Mouse (Mus musculus): ENCODE results near the gene Tmed8. TPM values are rescaled to one million over a fixed set of nuclear protein-coding genes. Genes with fewer than 3 reads are reported as not detected.

Tmed8 gene
- polyA plus RNA-seq, 1 experiment = 9.6 TPM

DNA sequence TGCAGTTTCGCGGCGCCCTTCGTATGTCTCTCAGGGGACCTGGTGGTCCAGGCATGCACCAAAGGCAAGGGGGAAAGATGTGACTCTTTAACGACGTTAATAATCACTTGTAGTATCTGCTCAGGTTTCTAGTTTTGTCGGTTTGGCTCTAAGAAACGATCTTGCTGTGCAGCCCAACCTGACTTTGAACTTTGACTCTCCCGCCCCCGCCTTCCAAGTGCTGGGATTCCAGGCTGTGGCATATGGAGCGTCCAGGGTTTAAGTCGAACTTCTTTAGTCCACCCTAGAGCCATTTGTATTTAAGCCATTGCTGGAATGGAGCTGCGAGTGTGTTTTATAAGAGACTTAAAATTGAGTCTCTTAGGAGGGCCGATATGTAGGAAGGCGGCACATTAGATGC is 52.1 kb downstream of the Tmed8 start:
- WGBS = 16% methylated on average over 15 of the region's 15 CpGs
- H3K27ac ChIP-seq (ENCODE audit: control insufficient read depth, insufficient read depth, low read length) = no peak overlapping the region
- DNase-seq = no peak

DNA sequence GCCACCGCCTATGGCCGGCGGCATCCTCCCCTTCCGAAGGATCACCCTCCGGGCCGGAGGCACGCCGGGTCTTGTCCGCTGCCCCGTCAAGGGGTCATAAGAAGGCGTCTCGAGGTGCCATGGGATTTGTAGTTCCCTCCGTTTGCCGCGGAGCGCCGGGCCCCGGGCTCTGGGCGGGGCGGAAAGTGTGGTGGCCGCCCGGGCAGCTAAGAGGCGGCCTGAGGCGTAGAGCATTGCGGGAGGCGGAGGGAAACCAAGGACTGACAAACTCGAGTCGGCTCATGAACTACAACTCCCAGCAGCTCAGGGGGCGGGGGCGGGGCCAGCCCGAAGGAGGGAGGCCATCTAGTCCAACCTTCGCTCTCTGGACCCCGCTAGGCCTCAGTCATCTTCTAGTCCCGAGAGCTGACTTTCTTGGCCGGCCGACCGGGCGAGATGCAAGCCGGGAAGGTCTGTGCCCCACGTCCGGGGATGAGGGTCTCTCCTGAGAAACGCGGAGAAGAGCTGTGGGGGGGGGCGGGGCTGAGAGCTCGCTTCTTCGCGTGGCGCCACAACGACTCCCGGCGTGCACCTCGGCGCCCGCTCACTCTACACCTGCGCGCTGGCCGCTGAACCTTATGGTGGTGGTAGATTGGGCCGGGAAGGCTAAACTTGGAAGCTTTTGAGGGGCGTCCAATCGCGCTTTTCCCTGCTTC is 52.7 kb downstream of the Tmed8 start, which contains the start of gene Pomt2:
Gene Pomt2 (minus strand): TSS at position 574 of the 695 bp plus-strand sequence.
- H3K4me1 ChIP-seq (replicated peaks; ENCODE audit: control insufficient read depth, insufficient read depth, low read length) = peaks cover 3% of the 10 kb centered on the region; the same call in 1 of the 2 replicates
- peak; percentile 84 for DNase-seq
- no peaks in the 10 kb centered on the region for H3K27me3 ChIP-seq (ENCODE audit: control insufficient read depth, insufficient read depth, low read length)
- H3K4me3 ChIP-seq (ENCODE audit: control insufficient read depth, insufficient read depth, low read length) = peak within 1 kb of the TSS; percentile 74
- TF ChIP-seq POLR2A (IDR thresholded peaks at IDR 0.05; ENCODE audit: control insufficient read depth, extremely low read depth, insufficient read depth, low read length, poor library complexity) (no peak; the same call in 1 of the 2 replicates), CTCF (IDR thresholded peaks at IDR 0.05; ENCODE audit: borderline replicate concordance, control insufficient read depth, extremely low read depth, insufficient read depth, low read length, poor library complexity) (peak; percentile 23; the same call in 1 of the 2 replicates)
- no peaks in the 10 kb centered on the region for H3K36me3 ChIP-seq (ENCODE audit: control insufficient read depth, insufficient read depth, low read length)
- under 1% methylated on average over 61 of the region's 61 CpGs for WGBS
- no peak within 1 kb of the TSS for H3K27ac ChIP-seq (ENCODE audit: control insufficient read depth, insufficient read depth, low read length)

More for the DNA sequence above, 52.1 kb downstream of the Tmed8 start:
- no peaks in the 10 kb centered on the region for H3K27me3 ChIP-seq (ENCODE audit: control insufficient read depth, insufficient read depth, low read length)
- H3K4me3 ChIP-seq (ENCODE audit: control insufficient read depth, insufficient read depth, low read length) = peak overlapping the region; percentile 74
- H3K4me1 ChIP-seq (replicated peaks; ENCODE audit: control insufficient read depth, insufficient read depth, low read length) = peaks cover 3% of the 10 kb centered on the region; the same call in 1 of the 2 replicates
- TF ChIP-seq CTCF (IDR thresholded peaks at IDR 0.05; ENCODE audit: borderline replicate concordance, control insufficient read depth, extremely low read depth, insufficient read depth, low read length, poor library complexity) = no peak
- no peak for TF ChIP-seq POLR2A (IDR thresholded peaks at IDR 0.05; ENCODE audit: control insufficient read depth, extremely low read depth, insufficient read depth, low read length, poor library complexity)
- H3K36me3 ChIP-seq (ENCODE audit: control insufficient read depth, insufficient read depth, low read length) = no peaks in the 10 kb centered on the region

DNA sequence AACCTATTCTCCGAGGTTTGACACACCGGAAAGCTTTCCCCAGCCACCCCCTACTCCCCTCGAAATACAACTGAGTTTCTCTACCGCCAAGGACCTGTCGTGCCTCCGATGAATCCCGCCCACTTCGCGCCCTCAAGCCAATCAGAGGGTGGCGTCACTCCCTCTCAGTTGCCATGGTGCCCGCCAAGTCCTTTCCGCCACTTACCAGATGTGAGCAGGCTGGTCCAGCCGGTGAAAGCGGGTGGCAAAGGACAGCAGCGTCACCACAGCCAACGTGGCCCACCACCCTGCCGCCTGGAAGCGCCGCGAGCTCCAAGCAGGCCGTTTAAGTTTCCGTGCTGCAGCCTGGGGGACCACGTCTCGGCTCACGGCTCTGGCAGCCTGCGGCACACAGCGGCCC is 53.3 kb downstream of the Tmed8 start, which contains the start of gene Gstz1:
Gene Gstz1 (plus strand): TSS at position 200 of the 400 bp plus-strand sequence.
- peak; percentile 93 for DNase-seq
- H3K4me1 ChIP-seq (replicated peaks; ENCODE audit: control insufficient read depth, insufficient read depth, low read length) = peaks cover 3% of the 10 kb centered on the region; the same call in 1 of the 2 replicates
- no peaks in the 10 kb centered on the region for H3K36me3 ChIP-seq (ENCODE audit: control insufficient read depth, insufficient read depth, low read length)
- H3K27ac ChIP-seq (ENCODE audit: control insufficient read depth, insufficient read depth, low read length) = no peak within 1 kb of the TSS
- WGBS = 1% methylated on average over 27 of the region's 27 CpGs
- H3K4me3 ChIP-seq (ENCODE audit: control insufficient read depth, insufficient read depth, low read length) = peak within 1 kb of the TSS; percentile 74
- H3K27me3 ChIP-seq (ENCODE audit: control insufficient read depth, insufficient read depth, low read length) = no peaks in the 10 kb centered on the region
- TF ChIP-seq CTCF (IDR thresholded peaks at IDR 0.05; ENCODE audit: borderline replicate concordance, control insufficient read depth, extremely low read depth, insufficient read depth, low read length, poor library complexity) = no peak
- peak; percentile 43; the same call in 1 of the 2 replicates for TF ChIP-seq POLR2A (IDR thresholded peaks at IDR 0.05; ENCODE audit: control insufficient read depth, extremely low read depth, insufficient read depth, low read length, poor library complexity)

DNA sequence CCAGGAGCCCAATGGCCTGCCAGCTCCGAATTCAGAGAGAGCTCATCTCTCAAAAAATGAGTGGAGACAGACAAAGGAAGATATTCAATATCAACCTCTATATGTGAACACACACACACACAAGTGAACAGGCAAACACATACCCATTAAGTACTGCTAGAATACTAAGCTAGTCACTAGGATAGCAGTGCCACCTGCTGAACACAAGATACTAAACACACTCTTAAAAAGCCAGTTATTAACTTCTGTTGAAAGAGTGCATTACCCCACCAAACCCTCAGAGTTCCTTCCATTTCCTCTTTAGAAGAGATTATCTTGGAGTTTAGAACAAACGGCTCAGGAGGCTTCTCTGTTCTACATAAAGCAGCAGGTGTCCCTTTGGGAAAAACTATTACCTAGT is 58.1 kb downstream of the Tmed8 start:
- Histone ChIP-seq H3K27me3 (ENCODE audit: control insufficient read depth, insufficient read depth, low read length) (no peaks in the 10 kb centered on the region), H3K36me3 (ENCODE audit: control insufficient read depth, insufficient read depth, low read length) (no peaks in the 10 kb centered on the region), H3K4me1 (replicated peaks; ENCODE audit: control insufficient read depth, insufficient read depth, low read length) (no peaks in the 10 kb centered on the region), H3K27ac (ENCODE audit: control insufficient read depth, insufficient read depth, low read length) (no peak overlapping the region), H3K4me3 (ENCODE audit: control insufficient read depth, insufficient read depth, low read length) (no peak overlapping the region)
- 84% methylated on average over 2 of the region's 2 CpGs for WGBS
- DNase-seq = no peak
- no peak for TF ChIP-seq CTCF (IDR thresholded peaks at IDR 0.05; ENCODE audit: borderline replicate concordance, control insufficient read depth, extremely low read depth, insufficient read depth, low read length, poor library complexity)
- TF ChIP-seq POLR2A (IDR thresholded peaks at IDR 0.05; ENCODE audit: control insufficient read depth, extremely low read depth, insufficient read depth, low read length, poor library complexity) = no peak

DNA sequence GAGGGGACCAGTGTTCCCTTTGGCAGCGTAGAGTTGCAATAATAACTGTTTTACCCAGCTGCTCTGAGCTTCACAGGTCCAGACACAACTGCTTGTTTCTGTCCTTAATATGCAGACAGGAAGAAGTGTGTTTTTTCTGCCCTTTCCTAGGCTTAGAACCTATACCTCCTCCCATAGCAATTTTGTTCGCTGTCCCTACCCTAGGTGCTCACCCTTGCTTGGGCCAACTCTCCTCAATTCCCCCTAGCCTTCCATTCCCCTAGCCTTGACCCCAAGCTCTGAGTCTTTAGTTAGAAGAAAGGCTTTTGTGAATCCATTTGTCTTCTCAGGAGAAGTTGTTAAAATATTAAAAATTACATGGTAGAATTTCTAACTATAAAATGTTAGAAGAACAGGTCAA is 61.5 kb downstream of the Tmed8 start:
- TF ChIP-seq POLR2A (IDR thresholded peaks at IDR 0.05; ENCODE audit: control insufficient read depth, extremely low read depth, insufficient read depth, low read length, poor library complexity) (no peak), CTCF (IDR thresholded peaks at IDR 0.05; ENCODE audit: borderline replicate concordance, control insufficient read depth, extremely low read depth, insufficient read depth, low read length, poor library complexity) (no peak)
- no peak overlapping the region for H3K27ac ChIP-seq (ENCODE audit: control insufficient read depth, insufficient read depth, low read length)
- no peaks in the 10 kb centered on the region for H3K36me3 ChIP-seq (ENCODE audit: control insufficient read depth, insufficient read depth, low read length)
- no peak for DNase-seq
- 73% methylated on average over 2 of the region's 2 CpGs for WGBS
- H3K4me1 ChIP-seq (replicated peaks; ENCODE audit: control insufficient read depth, insufficient read depth, low read length) = no peaks in the 10 kb centered on the region
- no peaks in the 10 kb centered on the region for H3K27me3 ChIP-seq (ENCODE audit: control insufficient read depth, insufficient read depth, low read length)
- H3K4me3 ChIP-seq (ENCODE audit: control insufficient read depth, insufficient read depth, low read length) = no peak overlapping the region

DNA sequence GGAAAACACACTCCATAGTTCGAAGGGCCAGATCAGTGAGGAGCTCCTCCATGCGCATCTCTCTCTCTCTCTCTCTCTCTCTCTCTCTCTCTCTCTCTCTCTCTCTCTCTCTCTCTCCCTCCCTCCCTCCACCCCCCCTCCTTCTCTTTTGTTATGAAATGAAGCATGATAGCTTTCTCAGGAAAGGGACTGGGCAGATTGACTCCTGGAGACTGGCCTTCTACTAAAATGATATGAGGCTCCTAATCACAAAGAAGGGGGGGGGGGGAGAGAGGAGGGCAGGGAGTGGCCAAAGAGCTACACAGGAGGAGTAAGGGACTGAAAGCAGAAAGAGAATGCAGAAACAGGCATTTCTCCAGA is 61.9 kb downstream of the Tmed8 start:
- TF ChIP-seq CTCF (IDR thresholded peaks at IDR 0.05; ENCODE audit: borderline replicate concordance, control insufficient read depth, extremely low read depth, insufficient read depth, low read length, poor library complexity) (no peak), POLR2A (IDR thresholded peaks at IDR 0.05; ENCODE audit: control insufficient read depth, extremely low read depth, insufficient read depth, low read length, poor library complexity) (no peak)
- H3K27me3 ChIP-seq (ENCODE audit: control insufficient read depth, insufficient read depth, low read length) = no peaks in the 10 kb centered on the region
- H3K4me1 ChIP-seq (replicated peaks; ENCODE audit: control insufficient read depth, insufficient read depth, low read length) = no peaks in the 10 kb centered on the region
- no peaks in the 10 kb centered on the region for H3K36me3 ChIP-seq (ENCODE audit: control insufficient read depth, insufficient read depth, low read length)
- no peak overlapping the region for H3K4me3 ChIP-seq (ENCODE audit: control insufficient read depth, insufficient read depth, low read length)
- no peak overlapping the region for H3K27ac ChIP-seq (ENCODE audit: control insufficient read depth, insufficient read depth, low read length)
- DNase-seq = no peak
- 95% methylated on average over 2 of the region's 2 CpGs for WGBS

Data from thymus, adult 2 months (tissue).